Mouse (Mus musculus): ENCODE measurements around the gene Hdhd3. TPM values are rescaled to one million over a fixed set of nuclear protein-coding genes. Genes with fewer than 3 reads are reported as not detected.

Gene Hdhd3
- polyA plus RNA-seq, 1 experiment from 2014 or later, result 7.1 TPM

GRCm38 (mm10) chr4:62509946-62510345, 6.7 kb upstream of the Hdhd3 start:
- Histone ChIP-seq H3K9ac (no peak overlapping the region), H3K9me3 (replicated peaks) (no peaks in the 10 kb centered on the region), H3K36me3 (peaks cover 84% of the 10 kb centered on the region), H3K27me3 (no peaks in the 10 kb centered on the region), H3K4me3 (replicated peaks) (no peak overlapping the region), H3K4me1 (replicated peaks) (peaks cover 93% of the 10 kb centered on the region), H3K27ac (peak overlapping the region; percentile 73), H3K4me2 (no peak overlapping the region)
- ATAC-seq (ENCODE audit: low read depth), result no peak
- DNase-seq, result no peak
- 91% methylated on average over 11 of the region's 11 CpGs for WGBS (ENCODE audit: insufficient replicate concordance)

GRCm38 (mm10) chr4:62508839-62509238, 5.6 kb upstream of the Hdhd3 start:
- no peaks in the 10 kb centered on the region for H3K27me3 ChIP-seq
- ATAC-seq (ENCODE audit: low read depth), result no peak
- 0 out of 2 replicates have a peak overlapping the region, but pooled peaks have one; percentile 20 for H3K9ac ChIP-seq
- H3K4me3 ChIP-seq (replicated peaks), result no peak overlapping the region
- peaks cover 74% of the 10 kb centered on the region for H3K36me3 ChIP-seq
- no peak overlapping the region for H3K4me2 ChIP-seq
- H3K27ac ChIP-seq, result peak overlapping the region; percentile 36; the same call in 1 of the 2 replicates
- peaks cover 88% of the 10 kb centered on the region for H3K4me1 ChIP-seq (replicated peaks)
- no peak for DNase-seq
- no peaks in the 10 kb centered on the region for H3K9me3 ChIP-seq (replicated peaks)
- WGBS (ENCODE audit: insufficient replicate concordance), result 92% methylated on average over 5 of the region's 5 CpGs

DNA sequence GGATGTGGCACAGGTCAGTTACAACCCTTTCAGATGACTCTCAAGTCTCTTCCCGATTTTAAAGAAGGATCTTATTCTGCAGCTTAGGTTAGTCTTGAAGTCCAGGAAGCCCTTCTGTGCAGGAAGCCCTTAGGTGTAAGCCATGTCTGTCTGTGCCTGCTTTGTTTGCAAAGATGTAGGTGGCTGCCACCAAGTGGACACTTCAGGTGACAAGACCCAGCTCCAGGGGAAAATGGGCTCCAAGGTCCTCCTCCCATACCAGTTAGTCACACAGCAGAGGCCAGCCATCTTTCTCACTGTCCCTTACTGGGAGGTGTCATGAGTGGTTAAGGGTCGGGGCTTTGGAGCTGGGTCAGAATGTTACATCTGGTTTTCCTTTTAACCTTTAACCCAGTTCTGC, 3.5 kb upstream of the Hdhd3 start:
- H3K27ac ChIP-seq, result peak overlapping the region; percentile 65
- DNase-seq (peak; percentile 68), ATAC-seq (ENCODE audit: low read depth) (peak; percentile 30; the same call in 1 of the 2 replicates)
- no peak overlapping the region for H3K9ac ChIP-seq
- peaks cover 54% of the 10 kb centered on the region for H3K36me3 ChIP-seq
- H3K4me2 ChIP-seq, result no peak overlapping the region
- 63% methylated on average over 2 of the region's 2 CpGs for WGBS (ENCODE audit: insufficient replicate concordance)
- no peak overlapping the region for H3K4me3 ChIP-seq (replicated peaks)
- H3K9me3 ChIP-seq (replicated peaks), result no peaks in the 10 kb centered on the region
- peaks cover 85% of the 10 kb centered on the region for H3K4me1 ChIP-seq (replicated peaks)
- no peaks in the 10 kb centered on the region for H3K27me3 ChIP-seq

GRCm38 (mm10) chr4:62505991-62506390, 2.7 kb upstream of the Hdhd3 start:
- Histone ChIP-seq H3K4me2 (no peak overlapping the region), H3K4me3 (replicated peaks) (no peak overlapping the region), H3K4me1 (replicated peaks) (peaks cover 84% of the 10 kb centered on the region), H3K9me3 (replicated peaks) (no peaks in the 10 kb centered on the region), H3K27ac (peak overlapping the region; percentile 65), H3K27me3 (no peaks in the 10 kb centered on the region), H3K36me3 (peaks cover 46% of the 10 kb centered on the region), H3K9ac (no peak overlapping the region)
- no peak for DNase-seq
- 67% methylated on average over 3 of the region's 3 CpGs for WGBS (ENCODE audit: insufficient replicate concordance)
- ATAC-seq (ENCODE audit: low read depth), result no peak

- no peak for ATAC-seq (ENCODE audit: low read depth)
- H3K4me1 ChIP-seq (replicated peaks), result peaks cover 57% of the 10 kb centered on the region
- H3K9ac ChIP-seq, result peak overlapping the region; percentile 26; the same call in 1 of the 2 replicates
- H3K36me3 ChIP-seq, result peaks cover 22% of the 10 kb centered on the region
- no peaks in the 10 kb centered on the region for H3K9me3 ChIP-seq (replicated peaks)
- peak overlapping the region; percentile 57 for H3K27ac ChIP-seq
- DNase-seq, result no peak
- no peaks in the 10 kb centered on the region for H3K27me3 ChIP-seq
- peak overlapping the region; percentile 85 for H3K4me2 ChIP-seq
- WGBS (ENCODE audit: insufficient replicate concordance), result 59% methylated on average over 7 of the region's 7 CpGs
- no peak overlapping the region for H3K4me3 ChIP-seq (replicated peaks)
Measured at GRCm38 (mm10) chr4:62502969-62503368, 298 bp downstream of the Hdhd3 start.

- Histone ChIP-seq H3K36me3 (peaks cover 14% of the 10 kb centered on the region), H3K9me3 (replicated peaks) (no peaks in the 10 kb centered on the region), H3K4me1 (replicated peaks) (peaks cover 51% of the 10 kb centered on the region), H3K27me3 (no peaks in the 10 kb centered on the region), H3K27ac (0 out of 2 replicates have a peak overlapping the region, but pooled peaks have one; percentile 24), H3K9ac (peak overlapping the region; percentile 77), H3K4me3 (replicated peaks) (peak overlapping the region; percentile 71), H3K4me2 (peak overlapping the region; percentile 85)
- peak; percentile 87 for ATAC-seq (ENCODE audit: low read depth)
- 1% methylated on average over 38 of the region's 38 CpGs for WGBS (ENCODE audit: insufficient replicate concordance)
- peak; percentile 95 for DNase-seq
Measured at GRCm38 (mm10) chr4:62501964-62502732, 1.1 kb downstream of the Hdhd3 start.

DNA sequence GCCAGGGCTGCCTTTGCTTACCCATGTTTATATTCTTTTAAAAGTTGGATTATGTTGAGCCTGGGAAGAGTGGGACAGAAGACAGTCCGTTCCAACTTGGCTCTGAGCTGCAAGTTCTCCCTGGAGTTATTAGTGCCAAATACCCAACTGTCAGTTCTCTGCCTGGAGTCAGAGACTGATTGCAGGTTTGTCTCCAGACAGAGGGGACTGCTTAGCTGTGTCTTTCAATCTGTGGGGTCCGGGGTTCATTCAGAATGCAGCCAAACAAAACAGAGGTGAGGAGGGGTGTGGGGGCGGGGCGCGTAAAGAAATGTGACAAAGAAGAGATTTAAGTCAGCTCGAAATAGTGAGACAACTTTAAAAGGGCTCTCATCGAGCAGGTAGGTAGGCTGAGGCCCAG, 1.7 kb downstream of the Hdhd3 start:
- H3K4me3 ChIP-seq (replicated peaks), result peak overlapping the region; percentile 71
- H3K9me3 ChIP-seq (replicated peaks), result no peaks in the 10 kb centered on the region
- ATAC-seq (ENCODE audit: low read depth) (no peak), DNase-seq (no peak)
- no peaks in the 10 kb centered on the region for H3K27me3 ChIP-seq
- WGBS (ENCODE audit: insufficient replicate concordance), result 5% methylated on average over 7 of the region's 7 CpGs
- H3K4me1 ChIP-seq (replicated peaks), result peaks cover 46% of the 10 kb centered on the region
- H3K36me3 ChIP-seq, result peaks cover 8% of the 10 kb centered on the region; the same call in 1 of the 2 replicates
- peak overlapping the region; percentile 85 for H3K4me2 ChIP-seq
- H3K9ac ChIP-seq, result peak overlapping the region; percentile 77
- peak overlapping the region; percentile 34; the same call in 1 of the 2 replicates for H3K27ac ChIP-seq

- 62% methylated on average over 4 of the region's 4 CpGs for WGBS (ENCODE audit: insufficient replicate concordance)
- Histone ChIP-seq H3K4me2 (peak overlapping the region; percentile 85; the same call in 1 of the 2 replicates), H3K4me1 (replicated peaks) (peaks cover 39% of the 10 kb centered on the region), H3K36me3 (0 out of 2 replicates have a peak, but pooled peaks cover 6% of the 10 kb centered on the region), H3K4me3 (replicated peaks) (no peak overlapping the region), H3K27me3 (no peaks in the 10 kb centered on the region), H3K9ac (no peak overlapping the region), H3K27ac (no peak overlapping the region), H3K9me3 (replicated peaks) (no peaks in the 10 kb centered on the region)
- DNase-seq (no peak), ATAC-seq (ENCODE audit: low read depth) (no peak)
Measured at GRCm38 (mm10) chr4:62500799-62501198, 2.5 kb downstream of the Hdhd3 start.

- 0 out of 2 replicates have a peak, but pooled peaks cover 6% of the 10 kb centered on the region for H3K36me3 ChIP-seq
- no peaks in the 10 kb centered on the region for H3K9me3 ChIP-seq (replicated peaks)
- no peak overlapping the region for H3K4me2 ChIP-seq
- no peak overlapping the region for H3K9ac ChIP-seq
- H3K27ac ChIP-seq, result no peak overlapping the region
- DNase-seq (no peak), ATAC-seq (ENCODE audit: low read depth) (no peak)
- H3K4me3 ChIP-seq (replicated peaks), result no peak overlapping the region
- H3K4me1 ChIP-seq (replicated peaks), result peaks cover 9% of the 10 kb centered on the region
- 55% methylated on average over 8 of the region's 8 CpGs for WGBS (ENCODE audit: insufficient replicate concordance)
- H3K27me3 ChIP-seq, result no peaks in the 10 kb centered on the region
Measured at GRCm38 (mm10) chr4:62496815-62497214, 6.5 kb downstream of the Hdhd3 start.

DNA sequence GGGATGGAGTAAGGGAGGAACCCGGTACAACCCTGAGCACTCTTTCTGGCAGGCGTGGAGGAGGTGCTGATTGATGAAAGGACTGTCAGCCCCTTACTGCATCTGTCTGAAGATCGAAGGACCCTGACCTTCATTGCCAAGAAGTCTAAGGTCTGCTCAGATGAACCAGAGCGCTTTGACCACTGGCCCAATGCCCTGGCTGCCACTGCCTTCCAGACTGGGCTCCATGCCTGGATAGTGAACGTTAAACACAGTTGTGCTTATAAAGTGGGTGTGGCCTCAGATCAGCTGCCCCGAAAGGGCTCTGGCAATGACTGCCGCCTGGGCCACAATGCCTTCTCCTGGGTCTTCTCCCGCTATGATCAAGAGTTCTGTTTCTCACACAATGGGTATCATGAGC, 7.3 kb downstream of the Hdhd3 start:
- H3K4me2 ChIP-seq, result no peak overlapping the region
- H3K27me3 ChIP-seq, result no peaks in the 10 kb centered on the region
- DNase-seq (no peak), ATAC-seq (ENCODE audit: low read depth) (no peak)
- H3K9ac ChIP-seq, result no peak overlapping the region
- H3K36me3 ChIP-seq, result 0 out of 2 replicates have a peak, but pooled peaks cover 6% of the 10 kb centered on the region
- 63% methylated on average over 8 of the region's 8 CpGs for WGBS (ENCODE audit: insufficient replicate concordance)
- H3K27ac ChIP-seq, result no peak overlapping the region
- H3K4me1 ChIP-seq (replicated peaks), result 0 out of 2 replicates have a peak, but pooled peaks cover 2% of the 10 kb centered on the region
- no peaks in the 10 kb centered on the region for H3K9me3 ChIP-seq (replicated peaks)
- no peak overlapping the region for H3K4me3 ChIP-seq (replicated peaks)

DNA sequence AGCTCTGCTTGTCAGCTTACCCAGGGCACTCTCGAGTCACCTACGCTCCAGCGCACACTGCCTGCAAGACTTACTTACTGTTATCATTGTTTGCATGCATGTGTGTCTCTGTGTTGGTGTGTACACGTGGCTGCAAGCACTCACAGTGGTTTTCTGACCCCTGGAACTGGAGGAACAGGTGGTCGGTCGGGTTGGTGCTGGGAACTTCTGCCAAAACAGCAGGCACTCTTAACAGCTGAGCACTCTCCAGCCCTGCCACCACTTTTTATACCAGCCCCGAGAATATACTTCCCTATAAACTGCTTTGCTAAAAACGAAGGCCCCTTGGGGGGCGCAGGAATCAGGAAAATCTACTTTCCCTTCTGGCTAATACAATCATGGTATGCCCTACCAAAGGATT, 9.0 kb downstream of the Hdhd3 start:
- no peak for DNase-seq
- Histone ChIP-seq H3K36me3 (0 out of 2 replicates have a peak, but pooled peaks cover 2% of the 10 kb centered on the region), H3K4me3 (replicated peaks) (no peak overlapping the region), H3K27me3 (no peaks in the 10 kb centered on the region), H3K4me2 (no peak overlapping the region), H3K4me1 (replicated peaks) (no peaks in the 10 kb centered on the region), H3K9ac (no peak overlapping the region), H3K27ac (no peak overlapping the region), H3K9me3 (replicated peaks) (no peaks in the 10 kb centered on the region)
- no peak for ATAC-seq (ENCODE audit: low read depth)
- WGBS (ENCODE audit: insufficient replicate concordance), result 39% methylated on average over 9 of the region's 9 CpGs
